Mouse (Mus musculus) 416B (cell line): ENCODE results near the gene Ccdc113.

ENCODE experiments used
- DNase-seq: peaks from one replicate; pipeline ENCODE4 v3.0.0; 2011; ENCODE audit warnings: low read depth

The Ccdc113 gene

DNA sequence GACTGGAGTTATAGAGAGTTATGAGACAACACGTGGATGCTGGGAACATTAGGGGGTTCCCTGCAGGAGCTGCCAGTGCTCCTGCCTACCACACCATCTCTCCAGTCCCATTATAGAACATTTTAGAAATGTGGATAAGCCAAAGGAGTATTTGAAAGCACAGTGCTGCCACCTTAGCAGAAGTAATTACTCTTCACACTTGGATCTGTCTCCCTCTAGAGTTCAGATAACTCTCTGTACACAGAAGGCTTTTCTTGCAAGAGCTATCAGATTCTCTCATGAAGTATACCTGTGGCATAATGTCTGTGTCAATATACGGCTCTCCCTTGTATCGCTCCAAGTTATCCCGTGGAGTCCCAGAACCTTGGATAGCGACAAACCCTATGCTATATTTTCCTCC is 5.6 kb downstream of the Ccdc113 start:
- peak; percentile 16 for DNase-seq

DNA sequence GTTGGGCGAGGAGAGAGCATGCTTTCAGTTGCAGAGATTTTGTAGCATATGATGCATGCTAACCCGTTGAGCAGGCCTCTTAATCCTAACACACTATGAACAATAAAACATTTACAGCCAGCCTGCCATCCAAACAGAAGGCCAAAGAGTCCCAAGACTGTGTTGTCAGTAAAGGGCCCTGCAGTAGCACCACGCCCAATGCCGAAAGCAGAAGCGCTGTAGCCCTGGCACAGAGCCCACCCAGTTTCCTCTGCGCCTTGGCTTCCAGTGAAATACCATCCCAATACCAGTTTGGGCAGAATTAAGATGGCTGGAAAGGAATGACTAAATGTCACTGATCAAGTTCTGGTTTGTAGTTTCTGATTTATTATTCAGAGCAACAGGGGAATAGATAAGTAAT is 8.3 kb downstream of the Ccdc113 start:
- no peak for DNase-seq

DNA sequence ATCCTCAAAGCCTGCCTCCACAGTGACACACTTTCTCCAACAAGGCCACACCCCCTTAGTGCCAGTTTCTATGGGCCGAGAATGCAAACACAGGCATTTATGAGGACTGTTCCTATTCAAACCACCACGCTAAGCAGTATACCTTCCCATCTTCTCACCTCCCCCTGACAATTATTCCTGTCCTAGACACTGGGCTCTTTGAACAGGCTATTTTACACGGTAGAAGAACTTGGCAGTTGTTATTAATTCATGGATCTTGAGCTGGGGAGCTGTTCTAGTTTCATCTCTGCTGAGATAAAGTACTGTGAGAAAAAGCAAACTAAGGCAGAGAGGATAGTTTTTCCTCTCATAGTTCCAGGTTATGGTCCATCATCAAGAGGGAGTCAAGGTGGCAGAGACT is 9.2 kb downstream of the Ccdc113 start:
- DNase-seq: no peak

DNA sequence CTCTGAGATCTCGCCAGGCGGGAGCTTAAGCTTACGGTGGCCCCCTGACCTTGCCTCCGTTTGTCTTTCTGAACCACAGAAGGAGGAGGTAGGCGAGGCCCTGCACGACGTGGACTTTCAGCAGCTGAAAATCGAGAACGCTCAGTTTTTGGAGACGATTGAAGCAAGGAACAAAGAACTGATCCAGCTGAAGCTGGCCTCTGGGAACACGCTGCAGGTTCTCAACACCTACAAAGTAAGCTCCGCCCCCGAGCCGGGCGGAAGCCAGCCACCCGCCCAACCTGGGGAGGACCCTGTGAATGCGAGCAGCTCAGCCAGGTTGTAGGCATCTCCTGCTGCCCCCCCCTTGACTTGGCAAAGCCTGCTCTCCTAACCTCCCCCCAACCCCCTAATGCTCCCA is 11.9 kb downstream of the Ccdc113 start:
- no peak for DNase-seq

DNA sequence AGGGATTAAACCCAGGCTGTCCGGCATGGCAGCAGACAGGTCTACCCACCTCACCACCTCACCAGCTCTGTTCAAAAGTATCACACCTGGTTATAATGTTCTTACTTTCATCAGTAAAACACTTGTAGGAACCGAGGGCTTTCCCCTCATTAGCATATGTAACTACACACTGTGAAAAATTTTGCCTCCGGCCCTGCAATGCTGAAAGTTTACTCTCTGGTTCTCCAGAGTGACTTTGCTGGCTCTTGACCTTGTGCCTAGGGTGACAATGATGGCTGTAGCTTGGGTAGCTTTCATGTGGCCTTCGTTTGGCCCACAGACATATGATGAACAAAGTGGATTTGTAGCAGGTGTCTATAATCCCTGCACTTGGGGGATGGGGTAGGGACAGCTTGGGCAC is 13.1 kb downstream of the Ccdc113 start:
- no peak for DNase-seq

DNA sequence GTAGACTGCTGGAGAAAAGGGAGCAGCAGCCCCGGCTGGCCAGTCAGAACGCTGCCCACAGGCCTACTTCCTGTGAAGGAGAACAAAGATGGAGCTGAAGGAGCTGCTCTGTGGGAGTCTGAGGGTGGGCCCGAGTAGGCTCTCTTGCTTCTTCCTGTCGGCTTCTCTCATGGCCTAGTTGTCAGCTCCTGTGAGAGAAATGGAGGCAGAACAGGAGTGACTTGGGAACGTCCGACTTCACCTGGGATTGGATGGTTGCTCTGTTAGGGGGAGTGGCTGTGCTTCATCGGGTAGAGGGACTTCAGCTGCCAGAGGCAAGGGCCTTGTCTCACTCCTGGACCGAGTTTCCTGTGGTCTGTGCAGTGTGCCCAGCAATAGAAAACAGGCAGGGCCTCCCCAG is 14.0 kb downstream of the Ccdc113 start:
- DNase-seq: no peak

DNA sequence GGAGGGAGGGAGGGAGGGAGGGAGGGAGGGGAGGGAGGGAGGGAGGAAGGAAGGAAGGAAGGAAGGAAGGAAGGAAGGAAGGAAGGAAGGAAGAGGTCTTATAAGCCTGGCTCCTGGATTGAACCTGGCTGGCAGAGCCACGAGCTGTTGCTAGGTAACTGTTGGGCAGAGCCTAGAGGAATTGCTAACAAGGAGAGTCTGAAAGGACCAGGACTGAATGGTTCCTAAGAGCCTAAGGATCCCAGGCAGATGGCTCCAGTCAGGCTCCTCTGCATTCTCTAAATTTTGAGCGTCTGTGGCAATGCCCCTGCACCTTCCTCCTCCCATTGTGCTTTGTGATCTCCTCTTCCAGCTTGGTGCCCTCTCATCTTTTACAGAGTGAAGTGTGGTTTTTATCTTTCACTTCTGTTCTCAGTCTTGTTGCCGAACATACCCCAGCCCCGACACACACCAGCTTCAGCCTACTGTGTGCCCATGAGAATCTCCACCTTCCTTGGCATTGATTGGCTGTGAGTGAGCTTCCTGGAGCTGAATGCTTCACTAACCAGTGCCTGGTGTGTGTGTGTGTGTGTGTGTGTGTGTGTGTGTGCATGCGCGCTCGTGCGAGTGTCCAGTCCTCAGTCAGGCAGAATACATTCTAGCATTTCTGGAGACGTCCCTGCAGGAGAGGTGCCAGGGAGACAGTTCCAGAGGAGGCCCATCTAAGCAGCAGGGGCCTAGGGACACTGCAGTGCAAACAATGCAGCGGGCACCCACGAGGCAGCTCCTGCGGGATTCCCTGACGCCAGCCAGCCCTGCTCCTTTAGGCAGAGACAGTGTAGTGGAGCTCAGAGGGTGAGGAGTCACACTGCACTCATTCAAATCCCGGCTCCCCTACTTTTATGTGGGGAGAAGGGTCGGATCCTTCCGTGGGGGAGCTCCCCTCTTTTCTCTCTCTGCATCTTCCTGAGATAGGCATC is 16.3 kb downstream of the Ccdc113 start:
- no peak for DNase-seq

DNA sequence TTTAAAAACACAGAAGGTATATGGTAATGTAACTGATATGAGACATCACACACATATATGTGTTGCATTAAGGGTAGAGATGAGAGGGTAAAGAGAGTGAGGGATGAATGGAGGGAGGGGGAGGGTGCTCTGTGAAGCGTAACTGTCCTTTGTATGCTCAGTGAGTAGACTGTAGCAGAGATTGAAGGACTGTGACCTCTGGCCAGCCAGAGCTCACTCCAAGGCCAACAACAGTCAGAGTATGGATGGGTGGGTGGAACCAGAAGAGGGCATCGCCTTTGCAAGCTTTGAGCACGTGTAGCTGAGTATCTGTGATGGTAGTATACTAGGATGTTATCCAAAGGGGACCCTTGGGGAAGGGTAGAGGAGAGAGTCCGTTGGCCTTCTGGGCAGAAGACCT is 17.7 kb downstream of the Ccdc113 start:
- no peak for DNase-seq

DNA sequence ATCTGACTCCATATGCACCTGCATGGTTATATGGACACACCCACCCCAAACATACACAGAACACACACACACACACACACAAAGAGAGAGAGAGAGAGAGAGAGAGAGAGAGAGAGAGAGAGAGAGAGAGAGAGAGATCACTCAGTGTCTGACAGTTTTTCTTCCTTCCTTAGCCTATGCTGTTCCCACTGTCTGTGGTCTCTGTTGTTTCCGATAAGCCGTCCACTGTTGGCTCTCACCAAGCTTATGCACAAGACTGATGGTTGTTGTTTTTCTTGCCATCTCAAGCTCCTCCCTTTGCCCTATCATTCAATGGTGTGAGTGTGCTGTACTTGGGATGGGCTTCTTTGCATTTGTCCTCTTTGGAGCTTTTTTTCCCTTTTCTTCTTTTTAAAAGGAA is 22.1 kb downstream of the Ccdc113 start:
- no peak for DNase-seq

DNA sequence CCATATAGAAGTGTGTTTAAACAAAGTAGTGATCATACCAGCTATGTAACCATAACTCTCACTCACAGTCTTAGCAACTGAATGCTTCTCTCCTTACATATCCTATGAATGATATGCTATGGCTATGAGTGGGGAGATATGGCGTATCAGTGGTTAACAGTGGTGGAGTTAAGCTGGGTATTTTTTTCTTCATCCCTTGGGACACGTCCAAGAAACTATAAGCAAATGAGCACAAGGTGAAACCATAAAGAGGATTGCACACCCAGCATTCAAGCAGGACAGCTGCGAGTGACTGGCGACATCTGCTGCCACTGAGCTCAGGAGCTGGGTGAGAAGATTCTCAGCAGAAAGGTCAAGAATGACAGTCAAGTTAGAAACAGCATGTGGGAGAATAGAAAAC is 32.3 kb downstream of the Ccdc113 start:
- no peak for DNase-seq

DNA sequence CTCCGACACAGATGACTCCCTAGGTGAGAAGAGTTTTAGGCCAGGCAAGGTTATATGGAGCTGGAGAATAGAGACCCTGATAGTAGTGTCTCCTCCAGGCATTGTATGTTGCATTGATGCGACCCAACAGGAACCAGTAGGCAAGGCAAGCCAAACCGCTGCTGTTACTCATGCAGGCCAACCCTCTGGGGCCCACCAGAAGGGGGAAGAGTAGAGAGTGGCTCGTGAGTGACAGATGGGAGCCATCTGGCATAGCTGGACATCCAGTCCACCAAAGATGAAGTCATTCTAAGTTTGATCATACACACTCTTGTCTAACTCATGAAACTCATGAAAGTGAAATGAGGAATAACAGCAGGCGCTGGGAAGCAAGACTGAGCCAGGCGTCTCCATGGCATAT is 32.9 kb downstream of the Ccdc113 start:
- DNase-seq: no peak

DNA sequence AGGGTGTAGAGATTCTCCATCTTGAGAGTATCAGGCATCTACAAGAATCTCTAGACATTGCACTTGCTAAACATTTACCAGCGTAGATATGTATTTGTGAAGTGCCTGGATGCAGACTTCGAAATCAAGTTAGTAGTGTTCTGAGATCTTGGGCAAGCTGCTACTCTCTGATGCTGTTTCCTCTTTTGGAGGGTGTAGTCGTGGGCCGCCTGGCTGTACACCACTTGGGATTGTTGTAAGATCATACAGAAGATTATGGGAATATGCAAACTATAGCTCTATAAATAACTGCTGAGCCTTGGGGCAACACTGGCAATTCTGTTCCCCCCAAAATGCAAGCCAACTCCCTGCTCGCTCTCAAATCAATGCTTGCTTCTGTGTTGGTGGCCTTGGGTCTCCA is 39.3 kb downstream of the Ccdc113 start:
- no peak for DNase-seq

DNA sequence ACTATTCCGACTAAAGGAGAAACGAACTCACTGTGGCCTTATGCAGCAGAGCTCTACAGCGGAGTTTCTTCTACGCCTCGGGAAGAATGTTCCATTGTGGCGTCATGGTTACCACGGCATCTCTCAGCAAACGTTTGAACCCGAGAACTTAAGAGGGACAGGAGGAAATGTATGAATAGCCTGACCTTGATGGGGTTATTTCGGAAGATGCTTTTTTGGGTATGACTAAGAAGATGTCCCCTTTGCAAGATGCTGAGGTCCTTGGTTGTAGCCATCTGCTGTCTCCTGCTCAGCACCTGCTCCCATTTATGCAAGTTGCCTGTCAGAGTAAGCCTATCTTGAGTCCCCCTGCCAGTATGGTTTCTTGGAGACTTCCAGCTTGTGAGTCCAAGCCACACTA is 42.4 kb downstream of the Ccdc113 start, which contains the start of gene Prss54:
Gene Prss54 (minus strand): TSS at position 101 of the 400 bp plus-strand sequence.
- no peak for DNase-seq

DNA sequence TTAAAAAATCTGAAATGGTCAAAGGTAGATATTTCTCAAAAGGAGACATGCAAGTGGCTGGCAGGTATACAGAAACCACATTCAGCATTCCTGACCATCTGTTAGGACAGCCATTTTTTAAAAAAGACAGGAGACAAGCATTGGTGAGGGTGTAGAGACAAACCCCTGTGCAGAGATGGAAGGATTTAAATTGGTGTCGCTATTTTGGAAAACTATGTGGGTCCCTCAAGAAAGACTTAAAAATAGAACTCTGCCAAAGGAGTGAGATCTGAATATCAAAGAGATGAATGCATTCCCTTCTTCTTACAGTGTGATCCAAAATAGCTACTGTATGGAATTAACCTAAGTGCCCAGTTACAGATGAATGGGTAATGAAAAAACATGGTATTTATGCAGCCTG is 53.5 kb downstream of the Ccdc113 start:
- no peak for DNase-seq

DNA sequence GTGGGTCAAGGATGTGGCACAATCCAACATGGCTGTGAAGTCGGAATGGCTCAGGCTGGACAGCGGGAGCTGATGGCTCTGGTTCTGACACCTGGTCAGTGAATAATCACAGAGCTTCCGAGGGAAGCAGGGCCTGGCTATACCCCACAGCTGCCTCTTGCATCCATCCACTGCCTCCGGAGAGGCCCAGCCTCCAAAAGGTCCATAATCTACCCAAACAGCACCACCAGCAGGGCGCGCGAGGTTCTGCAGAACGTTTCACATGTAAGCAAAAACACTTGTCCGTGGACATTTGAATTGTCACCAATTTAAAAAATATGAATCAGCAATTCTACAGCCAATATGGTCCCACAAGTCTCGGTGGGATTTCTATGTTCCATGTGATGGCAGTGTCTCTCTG is 55.4 kb downstream of the Ccdc113 start:
- DNase-seq: no peak

DNA sequence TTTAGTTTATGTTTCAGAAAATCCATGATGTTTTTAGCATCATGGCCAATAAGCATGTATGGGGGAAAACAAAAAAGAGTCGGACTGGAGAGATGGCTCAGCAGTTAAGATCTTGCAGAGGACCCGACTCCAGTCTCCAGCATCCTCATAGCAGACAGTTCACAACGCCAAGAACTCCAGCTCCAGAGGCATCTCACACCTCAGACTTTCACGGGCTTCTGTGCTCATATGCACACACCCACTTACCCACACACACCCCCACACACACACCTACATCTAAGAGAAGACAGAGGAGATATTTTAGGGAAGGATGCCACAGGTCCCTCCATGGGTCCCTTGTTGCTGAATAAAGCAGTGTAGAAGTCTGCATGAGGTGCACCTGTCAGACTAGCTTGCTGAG is 56.7 kb downstream of the Ccdc113 start:
- DNase-seq: no peak

DNA sequence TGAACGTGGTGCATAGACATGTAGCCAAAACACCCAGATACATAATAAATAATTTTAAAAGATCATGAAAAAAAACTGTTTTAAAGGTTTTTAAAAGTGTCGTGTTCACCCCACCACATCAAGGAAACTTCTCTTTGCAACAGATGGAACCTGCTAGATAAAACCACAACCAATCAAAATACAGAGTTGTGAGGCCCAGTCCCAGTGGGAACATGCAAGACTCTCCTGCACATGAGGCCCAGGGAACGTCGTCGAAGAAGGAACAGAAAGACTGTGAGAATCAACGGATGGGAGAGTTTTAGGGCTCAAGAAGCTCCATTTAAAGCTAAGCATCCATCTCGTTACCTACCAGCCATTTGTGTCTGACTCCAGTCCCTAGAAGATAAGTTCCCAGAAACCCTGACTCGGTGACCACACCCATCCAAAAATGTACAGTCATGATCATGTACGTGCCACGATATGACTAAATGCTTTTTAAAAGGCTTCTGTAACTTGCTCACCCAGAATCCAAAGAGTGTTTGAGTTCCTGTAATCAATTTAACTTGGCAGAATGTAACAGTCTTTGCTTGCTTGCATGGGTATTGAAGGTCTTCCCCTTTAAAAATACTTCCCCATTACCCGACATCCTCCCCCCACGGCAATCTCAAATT is 58.4 kb downstream of the Ccdc113 start:
- peak; percentile 15 for DNase-seq

DNA sequence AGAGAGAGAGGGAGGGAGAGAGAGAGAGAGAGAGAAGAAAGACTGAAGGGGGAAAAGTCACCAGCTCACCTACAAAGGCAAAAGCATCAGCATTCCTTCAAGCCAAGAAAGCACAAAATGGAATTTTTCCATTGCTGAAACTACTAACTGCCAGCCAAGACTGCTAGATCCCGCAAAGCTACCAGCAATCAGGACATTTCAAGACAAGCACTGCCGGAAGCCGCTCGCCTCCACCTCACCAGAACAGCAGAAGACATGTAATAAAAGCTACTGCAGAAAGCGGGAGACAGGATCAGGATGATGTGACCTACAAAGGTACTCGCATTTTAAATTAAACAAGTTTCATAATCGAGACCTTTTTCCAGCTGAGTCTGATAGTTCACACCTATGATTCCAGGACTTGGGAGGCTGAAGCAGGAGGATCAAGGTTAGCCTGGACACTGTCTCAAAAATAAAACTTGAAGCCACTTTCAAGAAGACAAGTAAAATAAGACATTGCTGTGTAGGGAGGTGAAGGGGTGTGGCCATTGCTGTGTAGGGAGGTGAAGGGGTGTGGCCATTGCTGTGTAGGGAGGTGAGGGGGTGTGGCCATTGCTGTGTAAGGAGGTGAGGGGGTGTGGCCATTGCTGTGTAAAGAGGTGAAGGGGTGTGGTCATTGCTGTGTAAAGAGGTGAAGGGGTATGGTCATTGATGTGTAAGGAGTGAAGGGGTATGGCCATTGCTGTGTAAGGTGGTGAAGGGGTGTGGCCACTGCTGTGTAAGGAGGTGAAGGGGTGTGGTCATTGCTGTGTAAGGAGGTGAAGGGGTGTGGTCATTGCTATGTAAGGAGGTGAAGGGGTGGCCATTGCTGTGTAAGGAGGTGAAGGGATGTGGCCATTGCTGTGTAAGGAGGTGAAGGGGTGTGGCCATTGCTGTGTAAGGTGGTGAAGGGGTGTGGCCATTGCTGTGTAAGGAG is 59.8 kb downstream of the Ccdc113 start:
- peak; percentile 31 for DNase-seq

DNA sequence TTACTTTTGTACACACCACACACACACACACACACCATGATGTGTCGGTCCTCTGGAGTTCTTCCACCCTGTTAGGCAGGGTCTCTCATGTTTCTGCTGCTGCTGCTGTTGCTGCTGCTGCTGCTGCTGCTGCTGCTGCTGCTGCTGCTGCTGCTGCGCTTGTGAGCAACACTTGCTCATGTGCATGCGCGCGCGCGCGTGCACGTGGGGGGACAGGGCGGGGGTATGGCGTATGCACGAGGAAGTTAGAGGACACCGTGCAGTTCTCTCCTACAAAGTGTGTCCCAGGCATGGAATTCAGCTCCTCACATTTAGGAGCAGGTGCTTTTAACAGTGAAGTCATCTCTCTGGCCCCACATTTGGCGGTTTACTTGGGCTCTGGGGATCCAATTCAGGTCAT is 61.2 kb downstream of the Ccdc113 start:
- no peak for DNase-seq

DNA sequence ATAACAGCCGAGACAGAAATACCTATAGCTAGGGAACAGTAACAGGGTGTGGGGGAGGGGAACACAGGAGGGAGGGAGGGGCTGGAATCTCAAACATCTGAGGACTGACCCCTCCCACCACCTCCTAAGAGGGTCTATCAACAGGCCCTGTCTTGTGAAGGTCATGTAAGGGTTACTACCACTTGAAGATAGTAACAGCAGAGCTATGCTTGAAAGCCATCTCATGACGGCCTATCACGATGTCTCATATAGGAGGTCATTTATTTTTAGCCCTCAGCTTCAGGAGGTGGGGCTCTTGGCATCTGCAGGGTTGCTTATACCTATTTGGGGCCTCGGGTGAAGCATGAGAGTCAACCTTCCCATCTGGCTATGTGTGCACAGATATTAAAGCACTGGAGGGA is 63.0 kb downstream of the Ccdc113 start:
- no peak for DNase-seq

DNA sequence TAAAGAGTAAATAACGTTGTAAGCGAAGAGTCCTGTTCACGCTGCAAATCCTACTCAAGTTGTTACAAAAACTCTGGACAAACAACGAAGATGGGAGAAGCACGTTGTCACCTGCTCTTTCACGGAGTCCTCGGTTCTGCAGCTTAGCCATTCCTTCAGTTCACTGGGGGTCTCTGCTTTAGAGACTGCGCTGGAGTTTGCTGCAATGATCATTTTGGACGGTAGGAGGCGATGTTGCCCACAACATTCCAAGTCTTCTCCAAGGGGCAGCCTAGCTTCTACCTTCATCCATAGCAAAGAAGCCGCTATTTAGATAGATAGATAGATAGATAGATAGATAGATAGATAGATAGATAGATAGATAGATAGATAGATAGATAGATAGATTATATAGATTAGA is 66.0 kb downstream of the Ccdc113 start:
- peak; percentile 49 for DNase-seq

DNA sequence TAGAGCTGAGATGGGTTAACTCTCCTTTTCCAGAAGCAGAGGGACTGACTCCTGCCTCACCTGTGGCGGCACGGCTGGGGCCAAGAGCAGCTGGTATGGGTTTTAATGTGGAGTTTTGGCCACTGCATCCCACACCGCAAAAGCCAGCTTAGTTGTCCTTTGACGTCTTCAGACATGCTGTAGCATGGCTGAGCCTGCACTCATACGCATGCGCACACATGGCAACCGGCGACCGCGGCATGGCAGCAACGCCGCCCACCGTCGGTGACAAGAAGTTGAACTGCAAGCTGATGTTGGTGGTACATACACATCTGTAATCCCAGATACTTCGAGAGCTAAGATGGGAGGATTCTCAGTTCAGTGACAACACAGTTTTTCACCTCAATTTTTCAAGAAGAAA is 67.4 kb downstream of the Ccdc113 start:
- DNase-seq: no peak
